Mouse (Mus musculus) mesoderm, embryonic 11.5 days (tissue): Measurements from ENCODE around the gene Cdc27.

Experiments used
- DNase-seq: peaks from one replicate; pipeline ENCODE4 v3.0.0-alpha.2; 2012; ENCODE audit warnings: low read depth, low spot score

Cdc27 gene

GRCm38 (mm10) chr11:104550406-104550974 is at the start of gene Cdc27, which contains the start of gene Myl4:
Gene Cdc27 (minus strand): TSS chr11:104550620.
Gene Myl4 (plus strand): TSS chr11:104550663.
- peak; percentile 100 for DNase-seq

GRCm38 (mm10) chr11:104599265-104599945 is 49.0 kb upstream of the Cdc27 start:
- DNase-seq, result no peak

GRCm38 (mm10) chr11:104596365-104596764 is 45.9 kb upstream of the Cdc27 start:
- no peak for DNase-seq

- no peak for DNase-seq
Measured at GRCm38 (mm10) chr11:104592066-104592835, 41.8 kb upstream of the Cdc27 start.

GRCm38 (mm10) chr11:104590148-104590547 is 39.7 kb upstream of the Cdc27 start:
- peak; percentile 88 for DNase-seq

- DNase-seq, result no peak
Measured at GRCm38 (mm10) chr11:104589570-104589969, 39.1 kb upstream of the Cdc27 start.

GRCm38 (mm10) chr11:104588513-104588912 is 38.1 kb upstream of the Cdc27 start:
- no peak for DNase-seq

- DNase-seq, result no peak
Measured at GRCm38 (mm10) chr11:104587904-104588303, 37.5 kb upstream of the Cdc27 start.

- no peak for DNase-seq
Measured at GRCm38 (mm10) chr11:104585495-104585894, 35.1 kb upstream of the Cdc27 start.

- no peak for DNase-seq
Measured at GRCm38 (mm10) chr11:104582630-104583364, 32.4 kb upstream of the Cdc27 start.

- DNase-seq, result no peak
Measured at GRCm38 (mm10) chr11:104582308-104582606, 31.8 kb upstream of the Cdc27 start.

GRCm38 (mm10) chr11:104581446-104582307 is 31.3 kb upstream of the Cdc27 start:
- no peak for DNase-seq

GRCm38 (mm10) chr11:104580606-104581005 is 30.2 kb upstream of the Cdc27 start:
- DNase-seq, result no peak

- DNase-seq, result no peak
Measured at GRCm38 (mm10) chr11:104580091-104580490, 29.7 kb upstream of the Cdc27 start.

- no peak for DNase-seq
Measured at GRCm38 (mm10) chr11:104579575-104579974, 29.2 kb upstream of the Cdc27 start.

GRCm38 (mm10) chr11:104579084-104579483 is 28.7 kb upstream of the Cdc27 start:
- no peak for DNase-seq

GRCm38 (mm10) chr11:104578074-104578473 is 27.7 kb upstream of the Cdc27 start:
- DNase-seq, result no peak

GRCm38 (mm10) chr11:104576772-104577612 is 26.6 kb upstream of the Cdc27 start:
- no peak for DNase-seq

GRCm38 (mm10) chr11:104572566-104572965 is 22.1 kb upstream of the Cdc27 start:
- no peak for DNase-seq

- no peak for DNase-seq
Measured at GRCm38 (mm10) chr11:104572091-104572490, 21.7 kb upstream of the Cdc27 start.
